Mouse (Mus musculus): ENCODE measurements around the gene Nap1l1. TPM values are rescaled to one million over a fixed set of nuclear protein-coding genes. Genes with fewer than 3 reads are reported as not detected.
"Not testable (repeated sequence)": the region's sequence is repeated elsewhere in the genome, so short reads cannot be mapped to it uniquely, and the experiment has no call there.

The Nap1l1 gene
- polyA plus RNA-seq (2011; ENCODE audit: insufficient read depth, insufficient read length, low replicate concordance, missing spikeins): 243 and 309 TPM in 2 replicates

- Histone ChIP-seq H3K4me1 (ENCODE audit: control insufficient read depth, insufficient read depth, low read length) (peaks cover 2% of the 10 kb centered on the region; the same call in 1 of the 2 replicates), H3K27ac (ENCODE audit: control insufficient read depth, insufficient read depth, low read depth, low read length, poor library complexity) (peak within 1 kb of the TSS; percentile 87), H3K4me3 (replicated peaks; ENCODE audit: control insufficient read depth, low read depth, low read length) (peak within 1 kb of the TSS; percentile 88)
- 5% methylated on average over 80 of the region's 80 CpGs for WGBS
- TF ChIP-seq POLR2A (IDR thresholded peaks at IDR 0.05; ENCODE audit: borderline replicate concordance, control insufficient read depth, low read depth, low read length) (peak; percentile 53; the same call in 1 of the 2 replicates), CTCF (IDR thresholded peaks at IDR 0.05; ENCODE audit: control insufficient read depth, insufficient read depth, low read length) (no peak)
These were observed at the start of gene Nap1l1 for GRCm38 (mm10) chr10:111472686-111473510. Nap1l1 (plus strand) TSS chr10:111473223.

DNA sequence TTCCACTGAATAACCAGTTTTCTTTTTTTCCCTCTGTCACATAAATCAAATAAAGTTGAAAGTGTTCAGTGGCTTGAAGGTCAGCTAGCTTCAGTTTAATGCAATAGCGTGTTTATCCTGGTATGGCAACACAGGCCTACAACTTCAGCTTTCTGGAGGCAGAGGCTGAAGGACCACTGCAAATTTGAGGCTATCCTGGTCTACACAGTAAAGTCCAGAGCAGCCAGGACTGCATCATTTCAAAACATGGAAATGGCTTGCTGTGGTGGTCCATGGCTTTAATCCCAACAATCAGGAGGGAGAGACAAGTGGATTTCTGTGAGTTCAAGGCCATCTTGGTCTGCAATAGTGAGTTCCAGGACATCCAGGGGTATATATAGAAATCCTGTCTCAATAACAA, 46.5 kb upstream of the Nap1l1 start:
- TF ChIP-seq CTCF (IDR thresholded peaks at IDR 0.05; ENCODE audit: control insufficient read depth, insufficient read depth, low read length): no peak
- no peak for TF ChIP-seq POLR2A (IDR thresholded peaks at IDR 0.05; ENCODE audit: borderline replicate concordance, control insufficient read depth, low read depth, low read length)
- WGBS: 73% methylated on average over 1 of the region's 1 CpGs
- Histone ChIP-seq H3K4me1 (ENCODE audit: control insufficient read depth, insufficient read depth, low read length) (no peaks in the 10 kb centered on the region), H3K4me3 (replicated peaks; ENCODE audit: control insufficient read depth, low read depth, low read length) (no peak overlapping the region), H3K27ac (ENCODE audit: control insufficient read depth, insufficient read depth, low read depth, low read length, poor library complexity) (no peak overlapping the region)

GRCm38 (mm10) chr10:111433502-111433901, 39.5 kb upstream of the Nap1l1 start:
- Histone ChIP-seq H3K4me1 (ENCODE audit: control insufficient read depth, insufficient read depth, low read length) (no peaks in the 10 kb centered on the region), H3K4me3 (replicated peaks; ENCODE audit: control insufficient read depth, low read depth, low read length) (no peak overlapping the region), H3K27ac (ENCODE audit: control insufficient read depth, insufficient read depth, low read depth, low read length, poor library complexity) (no peak overlapping the region)
- TF ChIP-seq POLR2A (IDR thresholded peaks at IDR 0.05; ENCODE audit: borderline replicate concordance, control insufficient read depth, low read depth, low read length) (no peak), CTCF (IDR thresholded peaks at IDR 0.05; ENCODE audit: control insufficient read depth, insufficient read depth, low read length) (no peak)
- WGBS: 79% methylated on average over 3 of the region's 3 CpGs

DNA sequence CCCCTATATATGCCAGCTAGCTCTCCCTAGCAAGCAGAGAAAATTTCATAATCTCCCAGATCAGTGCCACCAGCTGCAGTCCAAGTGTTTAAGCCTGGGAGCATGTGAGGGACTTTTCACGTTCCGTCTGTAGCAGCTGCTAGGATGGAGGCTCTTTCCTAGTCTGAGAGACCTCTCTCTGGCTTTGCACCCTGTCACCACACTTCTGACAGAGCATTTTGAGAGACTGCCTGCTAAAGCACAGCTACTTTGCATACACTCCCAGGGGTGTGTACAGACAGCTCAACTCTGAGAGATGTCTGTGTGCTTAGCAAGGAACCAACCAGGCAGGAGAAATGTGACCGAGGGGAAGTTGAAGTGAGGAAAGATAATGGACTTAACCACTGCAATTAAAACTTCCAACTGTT, 32.0 kb upstream of the Nap1l1 start:
- 34% methylated on average over 3 of the region's 3 CpGs for WGBS

DNA sequence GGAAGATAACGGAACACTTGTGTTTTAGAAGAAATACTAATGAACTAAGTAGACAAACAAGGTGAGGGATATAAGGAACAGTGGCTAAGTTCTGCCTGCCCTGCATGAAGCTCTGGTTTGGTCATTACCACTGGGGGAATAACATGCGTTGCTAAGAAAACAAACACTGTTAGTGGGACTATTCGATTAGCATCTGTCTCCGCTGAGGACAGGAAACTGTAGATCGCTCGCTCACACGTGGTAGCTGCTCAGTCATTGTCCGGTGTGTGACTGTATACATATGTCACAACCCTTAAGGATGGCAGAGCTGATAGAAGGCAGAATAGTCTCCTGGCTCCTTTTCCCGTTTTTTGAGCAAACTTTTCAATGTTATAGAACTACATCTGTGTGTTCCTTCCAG, 28.8 kb upstream of the Nap1l1 start:
- WGBS: 63% methylated on average over 9 of the region's 9 CpGs

More for the DNA sequence above, 32.0 kb upstream of the Nap1l1 start:
- no peak for TF ChIP-seq POLR2A (IDR thresholded peaks at IDR 0.05; ENCODE audit: borderline replicate concordance, control insufficient read depth, low read depth, low read length)
- no peak overlapping the region for H3K4me3 ChIP-seq (replicated peaks; ENCODE audit: control insufficient read depth, low read depth, low read length)
- no peak overlapping the region for H3K27ac ChIP-seq (ENCODE audit: control insufficient read depth, insufficient read depth, low read depth, low read length, poor library complexity)
- H3K4me1 ChIP-seq (ENCODE audit: control insufficient read depth, insufficient read depth, low read length): no peaks in the 10 kb centered on the region; the same call in 1 of the 2 replicates

GRCm38 (mm10) chr10:111445939-111446671, 26.9 kb upstream of the Nap1l1 start:
- H3K4me1 ChIP-seq (ENCODE audit: control insufficient read depth, insufficient read depth, low read length): no peaks in the 10 kb centered on the region; the same call in 1 of the 2 replicates
- no peak overlapping the region for H3K4me3 ChIP-seq (replicated peaks; ENCODE audit: control insufficient read depth, low read depth, low read length)
- no peak overlapping the region for H3K27ac ChIP-seq (ENCODE audit: control insufficient read depth, insufficient read depth, low read depth, low read length, poor library complexity)
- TF ChIP-seq POLR2A (IDR thresholded peaks at IDR 0.05; ENCODE audit: borderline replicate concordance, control insufficient read depth, low read depth, low read length) (no peak), CTCF (IDR thresholded peaks at IDR 0.05; ENCODE audit: control insufficient read depth, insufficient read depth, low read length) (no peak)
- WGBS: 3% methylated on average over 9 of the region's 9 CpGs

More for the DNA sequence above, 28.8 kb upstream of the Nap1l1 start:
- Histone ChIP-seq H3K27ac (ENCODE audit: control insufficient read depth, insufficient read depth, low read depth, low read length, poor library complexity) (no peak overlapping the region), H3K4me1 (ENCODE audit: control insufficient read depth, insufficient read depth, low read length) (no peaks in the 10 kb centered on the region; the same call in 1 of the 2 replicates), H3K4me3 (replicated peaks; ENCODE audit: control insufficient read depth, low read depth, low read length) (no peak overlapping the region)
- TF ChIP-seq POLR2A (IDR thresholded peaks at IDR 0.05; ENCODE audit: borderline replicate concordance, control insufficient read depth, low read depth, low read length) (no peak), CTCF (IDR thresholded peaks at IDR 0.05; ENCODE audit: control insufficient read depth, insufficient read depth, low read length) (no peak)

GRCm38 (mm10) chr10:111446672-111447008, 26.4 kb upstream of the Nap1l1 start:
- H3K27ac ChIP-seq (ENCODE audit: control insufficient read depth, insufficient read depth, low read depth, low read length, poor library complexity); H3K4me1 ChIP-seq (ENCODE audit: control insufficient read depth, insufficient read depth, low read length); H3K4me3 ChIP-seq (replicated peaks; ENCODE audit: control insufficient read depth, low read depth, low read length): not testable (repeated sequence)
- 86% methylated on average over 3 of the region's 3 CpGs for WGBS

DNA sequence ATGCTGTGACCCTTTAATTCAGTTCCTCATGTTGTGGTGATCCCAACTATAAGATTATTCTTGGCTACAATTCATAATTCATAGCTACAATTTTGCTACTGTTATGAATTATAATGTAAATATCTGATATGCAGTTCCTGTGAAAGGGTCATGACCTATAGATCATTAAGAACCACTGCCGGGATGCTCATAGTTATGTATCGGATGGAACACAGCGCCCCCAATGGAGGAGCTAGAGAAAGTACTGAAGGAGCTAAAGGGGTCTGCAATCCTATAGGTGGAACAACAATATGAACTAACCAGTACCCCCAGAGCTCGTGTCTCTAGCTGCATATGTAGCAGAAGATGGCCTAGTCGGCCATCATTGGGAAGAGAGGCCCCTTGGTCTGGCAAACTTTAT, 23.4 kb upstream of the Nap1l1 start:
- H3K27ac ChIP-seq (ENCODE audit: control insufficient read depth, insufficient read depth, low read depth, low read length, poor library complexity); H3K4me1 ChIP-seq (ENCODE audit: control insufficient read depth, insufficient read depth, low read length); H3K4me3 ChIP-seq (replicated peaks; ENCODE audit: control insufficient read depth, low read depth, low read length): not testable (repeated sequence)
- WGBS: 69% methylated on average over 5 of the region's 5 CpGs

Measured in bone marrow, adult 2 months (tissue).